Mouse (Mus musculus) liver (tissue): ENCODE data around the gene Fgf22.

ENCODE experiments used
- DNase-seq: peaks from one replicate; pipeline ENCODE4 v3.0.0-alpha.2; 2020; ENCODE audit warnings: mixed read lengths

Fgf22 gene

DNA sequence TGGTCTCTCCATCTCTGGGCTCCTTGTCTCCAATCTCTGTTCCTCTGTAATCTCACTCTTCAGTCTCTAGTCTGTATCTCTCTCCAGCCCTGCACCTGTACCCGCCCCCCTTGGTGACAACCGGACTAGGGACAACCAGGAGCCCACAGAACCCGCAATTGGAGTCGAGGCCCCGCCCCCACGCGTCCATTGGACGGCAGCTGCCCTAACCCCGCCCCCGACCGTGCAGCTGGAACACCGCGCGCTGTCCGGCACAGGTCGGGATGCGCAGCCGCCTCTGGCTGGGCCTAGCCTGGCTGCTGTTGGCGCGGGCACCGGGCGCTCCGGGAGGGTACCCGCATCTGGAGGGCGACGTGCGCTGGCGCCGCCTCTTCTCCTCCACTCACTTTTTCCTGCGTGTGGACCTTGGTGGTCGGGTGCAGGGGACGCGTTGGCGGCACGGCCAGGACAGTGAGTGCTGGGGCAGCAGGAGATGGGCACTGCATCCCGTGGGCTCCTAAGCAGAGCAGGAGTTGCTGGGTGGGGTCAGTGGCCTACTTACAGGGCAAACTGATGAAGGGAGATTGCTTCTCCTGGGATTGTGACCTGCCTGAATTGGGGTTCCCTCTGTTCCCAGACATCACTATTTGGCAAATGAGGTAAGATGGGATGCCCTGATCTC, at the start of gene Fgf22:
Fgf22 (plus strand) TSS at position 221 of the 661 bp plus-strand sequence.
- peak; percentile 84 for DNase-seq

DNA sequence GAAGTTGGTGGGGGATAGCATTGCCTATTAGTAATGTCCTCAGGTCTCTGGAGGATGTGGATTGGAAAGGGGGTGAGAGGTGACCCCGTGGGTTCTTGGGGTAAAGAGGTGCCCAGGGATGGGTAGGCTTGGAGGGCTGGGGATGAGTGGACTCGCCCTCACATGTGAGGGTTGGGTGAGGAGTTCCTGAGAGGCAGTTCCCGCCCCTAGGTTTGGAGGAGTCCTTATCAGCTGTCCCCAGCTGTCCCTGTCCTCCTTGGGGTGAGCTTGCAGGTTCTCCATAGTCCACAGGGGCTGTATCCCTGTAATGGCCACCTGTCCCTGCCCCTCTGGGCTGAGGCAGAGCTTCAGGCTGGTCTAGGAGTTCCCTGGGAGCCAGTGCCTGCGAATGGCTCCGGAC, 48.9 kb upstream of the Fgf22 start:
- peak; percentile 91 for DNase-seq

DNA sequence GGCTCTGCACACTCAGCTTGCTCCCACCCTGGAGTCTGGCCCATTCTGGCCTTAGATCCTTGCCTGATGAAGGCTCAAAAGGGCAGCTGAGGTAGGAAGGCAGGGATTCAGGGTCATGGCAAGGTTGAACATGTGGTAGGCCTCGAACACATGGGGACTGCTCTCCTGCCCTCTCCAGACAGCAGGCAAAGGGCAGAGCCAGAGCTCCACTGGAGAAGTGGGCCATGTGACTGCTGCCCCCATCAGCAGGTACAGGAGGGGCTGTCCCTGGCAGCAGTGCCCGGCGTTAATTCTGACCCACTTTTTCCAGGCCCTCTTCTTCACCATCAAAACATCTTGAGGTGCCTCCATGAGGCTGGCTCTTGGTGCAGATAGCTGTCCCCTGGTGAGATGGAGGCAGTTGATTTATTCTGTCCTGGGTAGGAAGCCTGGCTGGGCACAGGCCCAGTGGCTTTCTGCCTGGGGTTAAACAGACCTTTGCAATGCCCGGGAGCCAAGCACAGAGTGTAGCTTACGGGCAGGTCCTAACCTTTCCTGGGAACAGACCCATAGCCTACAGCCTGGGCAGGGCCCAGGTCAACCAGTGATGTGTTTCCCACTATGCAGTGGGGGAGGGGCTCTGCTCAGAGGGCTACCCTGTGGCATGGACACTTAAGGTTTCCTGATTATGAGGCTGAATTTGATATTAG, 48.3 kb upstream of the Fgf22 start:
- no peak for DNase-seq

DNA sequence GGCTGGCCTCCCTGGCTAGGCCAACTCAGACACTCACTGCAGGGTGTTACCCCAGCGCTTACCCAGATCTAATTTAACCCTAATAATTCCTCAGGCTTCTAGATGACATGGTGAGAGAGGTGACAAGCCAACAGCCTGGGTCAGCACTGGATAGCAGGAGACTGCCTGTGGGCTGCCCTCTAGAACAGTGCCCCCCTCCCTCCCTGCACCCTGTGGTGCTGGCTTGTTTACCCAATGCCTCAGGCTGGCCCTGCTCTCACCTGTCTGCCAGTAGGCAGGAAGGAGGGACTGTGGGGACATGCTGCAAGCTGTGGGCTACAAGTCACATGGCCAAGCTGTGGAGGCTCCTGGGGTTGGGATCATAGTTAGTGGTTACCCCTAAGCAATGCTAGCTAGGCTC, 47.7 kb upstream of the Fgf22 start:
- DNase-seq: no peak

DNA sequence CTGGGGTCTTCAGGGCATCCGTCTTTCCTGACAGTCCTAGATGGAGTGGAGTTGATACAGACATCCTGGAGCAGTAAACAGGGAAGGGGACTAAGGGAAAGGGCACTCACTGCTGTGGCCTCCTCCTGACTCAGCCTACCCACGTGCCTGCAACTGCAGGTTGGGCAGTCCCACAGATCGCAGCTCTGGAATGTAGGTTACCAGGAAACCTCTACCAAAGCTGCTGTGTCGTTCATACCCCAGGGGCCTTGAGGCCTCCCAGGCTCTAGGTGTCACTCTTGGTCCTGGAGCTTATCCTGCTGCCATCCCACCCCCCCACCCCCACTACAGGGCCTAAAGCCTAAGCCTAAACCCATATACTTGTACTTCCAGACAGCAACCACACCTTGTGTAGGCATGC, 47.1 kb upstream of the Fgf22 start:
- DNase-seq: no peak

DNA sequence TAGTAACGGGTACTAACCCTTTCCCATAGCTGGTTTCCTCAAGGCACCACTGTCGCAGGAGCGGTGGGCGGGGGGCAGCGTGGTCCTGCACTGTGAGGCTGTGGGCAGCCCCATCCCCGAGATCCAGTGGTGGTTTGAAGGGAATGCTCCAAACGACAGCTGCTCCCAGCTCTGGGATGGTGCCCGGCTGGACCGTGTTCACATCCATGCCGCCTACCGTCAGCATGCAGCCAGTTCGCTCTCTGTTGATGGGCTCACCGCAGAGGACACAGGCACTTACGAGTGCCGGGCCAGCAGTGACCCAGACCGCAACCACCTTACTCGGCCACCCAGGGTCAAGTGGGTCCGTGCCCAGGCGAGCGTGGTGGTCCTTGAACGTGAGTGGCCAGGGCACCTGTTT, 46.2 kb upstream of the Fgf22 start:
- no peak for DNase-seq

DNA sequence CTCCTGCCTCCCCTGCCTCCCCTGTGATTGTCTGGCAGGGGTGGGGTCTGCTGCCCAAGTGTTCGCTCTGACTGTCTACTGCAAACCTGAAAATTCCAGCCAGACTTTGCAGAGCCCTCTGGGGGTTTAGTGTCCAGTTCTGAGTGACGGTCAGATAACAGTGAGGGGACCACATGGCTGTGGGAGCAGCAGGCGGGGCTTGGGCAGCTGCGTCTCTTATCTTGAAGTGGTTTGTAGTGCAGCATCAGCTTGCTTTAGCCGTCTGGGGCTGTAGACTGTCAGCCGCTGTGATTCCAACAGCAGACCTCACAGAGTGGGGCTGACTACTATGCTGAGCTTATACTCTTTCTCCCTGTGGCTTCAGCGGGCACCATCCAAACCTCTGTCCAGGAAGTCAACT, 45.6 kb upstream of the Fgf22 start:
- no peak for DNase-seq

DNA sequence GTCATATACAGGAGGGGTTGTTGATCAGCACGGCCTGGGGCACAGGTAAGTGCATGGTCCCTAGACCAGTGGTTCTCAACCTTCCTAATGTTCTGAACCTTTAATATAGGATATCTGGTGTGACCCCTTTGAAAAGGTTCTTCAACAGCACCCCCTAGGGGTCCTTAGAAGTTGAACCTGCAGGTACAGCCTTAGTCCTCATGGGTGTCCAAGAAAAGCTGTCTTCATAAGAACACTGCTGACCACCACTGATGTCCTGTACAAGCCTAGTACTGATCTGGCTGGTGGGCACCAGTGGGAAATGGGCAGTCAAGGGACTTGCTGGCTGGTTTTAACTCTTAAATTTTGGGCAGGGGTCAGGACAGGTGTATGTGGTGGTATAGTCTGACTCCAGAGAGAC, 42.8 kb upstream of the Fgf22 start:
- no peak for DNase-seq

DNA sequence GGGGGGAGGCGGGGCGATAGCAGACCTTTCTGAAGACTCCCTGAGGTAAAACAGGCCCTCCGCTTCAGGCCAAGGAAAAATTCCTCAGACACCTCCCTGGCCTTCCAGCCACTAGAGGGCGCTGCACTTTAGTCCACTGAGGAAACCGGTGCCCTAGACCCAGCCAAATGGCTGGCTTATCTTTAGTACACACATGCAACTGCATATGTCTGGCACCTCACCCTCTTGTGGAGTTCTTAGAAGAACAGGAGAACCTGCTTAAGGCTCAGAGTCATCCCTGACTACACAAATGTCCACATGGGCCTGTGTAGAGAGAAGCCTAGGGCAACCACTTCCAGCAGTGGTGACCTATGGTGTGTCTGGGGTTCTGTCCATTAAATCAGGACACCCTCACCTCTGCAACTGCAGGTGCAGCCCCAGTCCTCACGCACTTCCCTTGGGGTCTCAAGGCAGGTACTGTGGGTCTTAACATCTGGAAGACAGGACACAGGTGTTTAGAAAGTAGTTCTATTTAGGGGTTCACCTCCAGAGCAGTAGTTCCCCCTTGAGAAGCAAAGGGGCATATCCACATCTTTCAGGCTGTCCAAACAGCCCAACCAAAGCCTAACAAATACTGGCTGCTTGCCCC, 42.3 kb upstream of the Fgf22 start:
- peak; percentile 95 for DNase-seq

DNA sequence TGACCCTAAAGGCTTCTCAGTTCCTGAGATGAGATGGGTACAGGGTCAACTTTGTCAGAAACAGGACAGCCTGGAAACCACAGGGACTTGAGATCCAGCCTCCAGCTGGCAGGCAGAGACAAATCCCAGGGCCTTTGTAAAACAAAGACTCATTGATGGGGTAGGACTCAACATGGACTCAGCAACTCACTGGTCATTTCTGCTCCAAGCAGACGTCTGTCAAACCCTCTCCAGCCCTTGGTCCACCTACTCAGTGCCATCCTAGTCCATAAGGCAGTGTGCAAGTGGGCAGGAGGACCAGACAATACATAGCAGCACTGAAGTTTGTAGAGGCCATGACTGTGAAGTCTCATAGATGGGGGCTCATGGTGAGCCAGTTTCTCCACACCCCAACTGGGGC, 41.7 kb upstream of the Fgf22 start:
- DNase-seq: no peak

DNA sequence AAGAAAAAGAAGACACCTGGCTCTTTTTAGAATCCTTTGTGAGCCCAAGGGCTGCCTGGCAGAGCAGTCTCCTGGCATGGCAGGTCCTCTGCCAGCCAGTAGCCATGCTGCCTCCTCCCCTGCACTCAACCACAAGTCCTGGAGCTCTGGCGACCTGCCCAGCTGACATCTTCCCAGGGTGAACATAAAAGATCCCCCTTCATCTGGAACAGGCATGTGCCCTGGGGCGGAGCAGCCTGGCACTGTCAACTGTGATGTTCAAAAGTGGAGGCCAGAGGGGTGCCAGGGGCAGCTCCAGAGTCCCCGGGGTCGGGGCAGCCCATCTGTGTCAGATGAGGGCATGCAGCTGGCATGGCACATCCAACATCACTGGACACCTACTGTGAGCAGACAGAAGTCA, 39.9 kb upstream of the Fgf22 start:
- DNase-seq: no peak

DNA sequence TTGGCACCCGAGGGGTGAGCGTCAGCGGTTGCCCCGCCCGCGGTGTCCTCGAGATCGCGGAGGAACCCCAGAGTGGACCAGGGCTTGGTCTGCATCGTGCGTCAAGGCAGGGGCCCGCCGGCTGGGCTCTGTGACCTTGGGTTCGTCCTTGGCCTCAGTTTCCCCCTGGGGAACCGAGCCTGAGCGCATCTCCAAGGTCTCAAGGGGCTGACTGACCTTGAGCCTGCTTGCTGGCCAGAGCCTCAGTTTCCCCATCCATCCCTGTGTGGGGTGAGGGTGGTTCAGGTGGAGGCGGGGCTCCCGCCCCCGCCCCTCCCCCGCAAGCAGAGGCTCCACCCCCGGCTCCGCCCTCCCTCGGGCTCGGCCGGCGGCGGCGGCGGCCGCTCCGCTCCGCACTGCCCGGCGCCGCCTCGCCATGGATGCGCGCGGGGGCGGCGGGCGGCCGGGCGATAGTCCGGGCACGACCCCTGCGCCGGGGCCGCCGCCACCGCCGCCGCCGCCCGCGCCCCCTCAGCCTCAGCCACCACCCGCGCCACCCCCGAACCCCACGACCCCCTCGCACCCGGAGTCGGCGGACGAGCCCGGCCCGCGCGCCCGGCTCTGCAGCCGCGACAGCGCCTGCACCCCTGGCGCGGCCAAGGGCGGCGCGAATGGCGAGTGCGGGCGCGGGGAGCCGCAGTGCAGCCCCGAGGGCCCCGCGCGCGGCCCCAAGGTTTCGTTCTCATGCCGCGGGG, 38.5 kb upstream of the Fgf22 start, which contains the start of gene Hcn2:
Hcn2 (plus strand) TSS at position 381 of the 734 bp plus-strand sequence.
- no peak for DNase-seq

DNA sequence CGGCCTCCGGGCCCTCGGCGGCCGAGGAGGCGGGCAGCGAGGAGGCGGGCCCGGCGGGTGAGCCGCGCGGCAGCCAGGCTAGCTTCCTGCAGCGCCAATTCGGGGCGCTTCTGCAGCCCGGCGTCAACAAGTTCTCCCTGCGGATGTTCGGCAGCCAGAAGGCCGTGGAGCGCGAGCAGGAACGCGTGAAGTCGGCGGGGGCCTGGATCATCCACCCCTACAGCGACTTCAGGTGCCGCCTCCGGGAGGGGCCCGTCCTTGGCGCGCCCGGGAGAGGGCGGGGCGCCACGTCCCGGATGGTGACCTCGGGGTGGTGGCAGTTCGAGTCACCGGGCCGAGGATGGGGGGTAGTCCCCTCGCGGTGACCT, 37.9 kb upstream of the Fgf22 start:
- DNase-seq: no peak

DNA sequence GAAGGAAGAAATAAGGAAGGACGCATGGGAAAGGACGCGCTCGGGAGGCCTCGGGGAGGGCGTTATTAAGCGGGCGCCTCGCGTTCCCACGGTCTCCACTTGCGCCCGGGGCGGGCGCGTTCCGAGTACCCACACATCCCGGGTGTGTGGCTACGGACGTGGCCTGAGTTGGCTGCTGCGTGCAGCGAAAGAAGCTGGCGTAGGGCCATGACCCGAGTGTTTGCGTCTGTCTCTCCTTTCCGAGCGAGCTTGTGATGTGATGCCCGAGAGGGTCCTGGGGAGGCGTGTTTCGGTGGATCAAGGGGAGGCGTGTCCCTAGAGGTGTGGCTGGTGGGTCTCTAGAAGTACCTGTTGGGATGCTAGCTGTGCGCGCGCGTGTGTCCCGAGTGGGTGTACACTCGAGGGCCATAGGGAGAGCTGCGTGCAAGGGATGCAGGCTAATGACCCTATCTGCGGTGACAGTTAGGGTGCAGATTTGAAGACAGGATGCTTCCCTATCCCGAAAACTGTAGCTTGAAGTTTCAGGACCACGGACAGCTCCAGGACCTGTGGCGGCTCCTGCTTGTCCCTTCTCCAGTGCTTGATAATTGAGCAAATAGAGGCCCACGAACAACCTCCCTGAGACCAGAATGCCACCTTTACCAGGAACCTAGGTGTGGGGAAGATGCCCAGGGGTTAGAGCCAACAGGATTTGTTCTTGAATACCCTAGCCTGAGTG, 37.1 kb upstream of the Fgf22 start:
- DNase-seq: peak; percentile 80

DNA sequence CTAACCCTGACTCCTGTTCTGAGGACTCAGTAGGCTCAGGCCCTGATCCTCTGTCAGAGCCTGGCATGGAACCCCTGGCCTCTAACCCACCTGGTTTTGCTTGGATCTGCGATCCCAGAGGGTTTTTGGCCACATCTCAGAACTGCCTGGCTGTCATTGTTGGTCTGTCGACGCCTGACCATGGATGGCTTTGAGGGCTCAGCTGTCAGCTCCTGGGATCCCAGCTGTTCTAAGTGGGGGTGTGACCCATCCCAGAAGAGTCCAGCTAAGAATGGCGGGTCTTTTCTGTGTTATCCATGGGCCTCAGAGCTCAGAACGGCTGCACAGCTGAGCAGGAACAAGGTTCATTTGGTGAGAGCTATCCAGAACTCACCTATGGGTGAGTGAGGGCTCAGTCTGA, 33.8 kb upstream of the Fgf22 start:
- no peak for DNase-seq

DNA sequence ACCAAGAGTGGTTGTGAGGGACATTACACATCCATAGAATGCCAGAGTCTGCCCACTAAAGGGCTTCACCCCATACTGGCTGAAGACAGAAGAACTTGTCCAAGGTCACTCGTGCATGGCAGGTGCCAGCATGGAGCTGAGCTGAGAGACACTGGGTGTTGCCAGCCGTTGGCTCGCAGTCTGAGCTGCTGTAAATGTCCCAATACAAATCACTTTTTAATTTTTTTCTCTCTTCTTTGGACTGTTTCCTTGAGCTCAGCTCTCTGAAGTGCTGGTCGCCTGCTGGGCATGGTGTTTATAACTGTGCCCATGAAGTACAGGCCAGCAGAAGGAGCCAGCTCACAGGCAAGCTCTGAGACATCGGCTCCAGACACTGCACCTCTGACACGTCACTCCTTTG, 31.8 kb upstream of the Fgf22 start:
- no peak for DNase-seq

DNA sequence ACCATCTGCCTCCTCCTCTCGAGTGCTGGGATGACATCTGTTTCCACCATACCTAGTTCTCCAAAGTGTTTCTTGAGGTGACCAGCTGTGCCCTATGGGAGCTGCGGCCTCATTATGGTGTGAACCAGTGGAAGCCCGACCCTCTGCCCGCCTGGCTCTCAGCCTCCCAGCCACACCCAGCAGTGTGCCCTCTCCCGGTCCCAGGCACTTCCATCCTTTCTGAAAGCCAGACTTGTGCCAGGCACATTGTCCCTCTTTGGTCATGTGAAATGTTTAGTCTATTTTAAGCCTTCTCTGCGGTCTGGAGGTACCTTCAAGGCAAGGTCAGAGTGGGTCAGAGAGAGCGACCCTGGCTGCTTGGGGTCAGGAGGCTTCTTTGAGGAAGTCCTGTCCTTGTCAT, 31.2 kb upstream of the Fgf22 start:
- DNase-seq: no peak

DNA sequence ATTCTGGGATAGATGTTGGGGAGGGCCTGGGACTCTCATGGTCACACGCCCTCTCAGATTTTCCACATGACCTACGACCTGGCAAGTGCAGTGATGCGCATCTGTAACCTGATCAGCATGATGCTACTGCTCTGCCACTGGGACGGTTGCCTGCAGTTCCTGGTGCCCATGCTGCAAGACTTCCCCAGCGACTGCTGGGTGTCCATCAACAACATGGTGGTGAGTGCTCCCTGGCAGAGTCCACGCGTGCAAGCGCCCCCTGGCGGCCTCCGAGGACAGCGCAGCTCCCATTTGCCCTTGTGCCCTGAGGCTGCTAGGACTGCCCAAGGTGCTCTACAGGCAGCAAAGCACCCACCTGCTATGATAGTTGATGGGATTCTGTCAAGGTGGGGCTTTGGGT, 28.8 kb upstream of the Fgf22 start:
- peak; percentile 83 for DNase-seq

DNA sequence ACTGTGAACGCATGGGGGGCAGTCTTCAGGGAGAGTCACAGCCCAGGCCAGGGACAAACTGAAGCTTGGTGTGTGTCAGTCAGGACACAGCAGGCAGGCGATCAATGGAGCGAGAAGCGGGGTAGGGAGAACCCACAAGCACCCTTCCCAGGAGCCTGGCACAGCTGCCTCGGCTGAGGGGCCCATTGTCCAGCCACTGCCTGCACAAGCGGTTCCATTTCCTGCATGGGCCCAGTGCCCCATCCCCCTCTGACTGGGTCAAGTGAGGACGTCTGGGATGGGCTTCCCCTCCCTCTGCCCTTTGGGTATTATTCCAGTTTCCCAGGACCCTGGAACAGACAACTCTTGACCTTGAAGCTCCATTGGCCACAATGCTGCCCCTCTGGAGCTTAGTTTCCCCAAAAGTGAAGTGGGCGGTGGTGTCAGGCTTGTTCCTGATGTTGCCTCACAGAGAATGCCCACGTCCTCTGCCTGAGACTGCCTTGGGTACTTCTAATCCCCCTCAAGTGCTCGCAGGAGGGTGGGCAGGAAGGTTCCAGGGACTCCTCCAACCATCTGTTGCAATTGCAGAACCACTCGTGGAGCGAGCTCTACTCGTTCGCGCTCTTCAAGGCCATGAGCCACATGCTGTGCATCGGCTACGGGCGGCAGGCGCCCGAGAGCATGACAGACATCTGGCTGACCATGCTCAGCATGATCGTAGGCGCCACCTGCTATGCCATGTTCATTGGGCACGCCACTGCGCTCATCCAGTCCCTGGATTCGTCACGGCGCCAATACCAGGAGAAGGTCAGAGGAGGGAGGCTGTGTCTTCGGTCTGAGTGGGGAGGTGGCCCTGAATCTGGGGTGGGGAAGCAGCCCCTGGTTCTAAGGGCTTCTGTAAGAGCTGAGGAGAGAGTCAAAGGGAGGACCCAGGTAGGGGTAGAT, 26.3 kb upstream of the Fgf22 start:
- no peak for DNase-seq

DNA sequence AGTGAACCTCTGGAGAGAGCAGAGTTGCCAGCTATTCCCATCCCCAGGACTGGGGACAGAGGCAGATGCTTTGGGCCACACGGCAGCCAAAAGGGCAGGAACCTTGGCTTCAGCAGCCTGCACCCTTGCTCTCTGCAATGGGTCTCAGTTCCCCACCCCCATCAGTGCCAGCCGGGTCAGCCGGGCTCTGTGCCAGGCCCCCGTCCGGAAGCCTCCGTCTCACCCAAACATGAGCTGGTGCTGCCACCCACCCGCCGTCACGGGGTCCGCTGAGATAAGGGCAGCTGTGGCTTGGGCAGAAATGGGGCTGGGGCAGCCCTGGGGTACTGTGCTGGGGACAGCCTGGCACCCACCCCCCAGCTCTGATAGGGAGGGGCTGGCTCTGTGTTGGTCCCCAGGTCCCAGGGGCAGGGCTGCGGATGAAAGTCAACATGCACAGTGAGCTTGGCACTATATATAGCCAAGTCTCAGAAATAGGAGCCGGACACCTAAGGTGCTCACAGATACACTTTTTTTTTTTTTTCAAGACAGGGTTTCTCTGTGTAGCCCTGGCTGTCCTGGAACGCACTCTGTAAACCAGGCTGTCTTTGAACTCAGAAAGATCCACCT, 25.4 kb upstream of the Fgf22 start:
- DNase-seq: no peak

DNA sequence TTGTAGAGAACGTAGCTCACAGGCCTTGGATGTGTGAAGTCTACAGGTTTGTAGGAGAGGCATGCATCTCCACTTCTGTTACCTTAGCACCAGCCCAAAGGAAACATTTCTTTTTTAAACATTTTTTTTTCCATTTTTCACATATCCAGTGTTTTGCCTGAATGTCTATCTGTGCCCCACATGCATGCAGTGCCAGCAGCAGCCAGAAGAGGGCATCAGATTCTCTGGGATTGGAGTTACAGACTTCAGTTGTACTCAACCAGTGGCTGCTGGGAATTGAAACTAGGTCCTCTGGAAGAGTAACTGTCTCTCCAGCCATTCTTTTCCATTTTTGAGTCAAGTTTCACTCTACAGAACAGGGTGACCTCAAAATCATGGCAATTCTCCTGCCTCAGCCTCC, 22.4 kb upstream of the Fgf22 start:
- DNase-seq: peak; percentile 55
